Mouse (Mus musculus): ENCODE results near the gene Polr2a. TPM values are rescaled to one million over a fixed set of nuclear protein-coding genes. Genes with fewer than 3 reads are reported as not detected.

Gene Polr2a
- total and polyA plus RNA-seq, 2 experiments from 2014 or later: 6.6 to 13.4 TPM

GRCm38 (mm10) chr11:69795168-69795982 lies 36.9 kb upstream of the Polr2a start, which contains the start of gene Chrnb1:
Chrnb1 (minus strand) TSS chr11:69795943.
- H3K9me3 ChIP-seq (replicated peaks; ENCODE audit: control insufficient read depth, low read length): no peaks in the 10 kb centered on the region
- ATAC-seq (ENCODE audit: insufficient read depth, low read depth) (peak; percentile 97), DNase-seq (ENCODE audit: low spot score) (peak; percentile 98)
- no peak for TF ChIP-seq CTCF (IDR thresholded peaks at IDR 0.05; ENCODE audit: low read depth)
- TF ChIP-seq EP300 (IDR thresholded peaks at IDR 0.05; ENCODE audit: low read depth): no peak
- H3K9ac ChIP-seq (replicated peaks; ENCODE audit: low read depth, low read length): peak within 1 kb of the TSS; percentile 47
- WGBS: 2% methylated on average over 52 of the region's 52 CpGs
- H3K4me3 ChIP-seq (ENCODE audit: low read depth, low read length): peak within 1 kb of the TSS; percentile 54
- 0 out of 2 replicates have a peak within 1 kb of the TSS, but pooled peaks have one; percentile 3 for H3K27ac ChIP-seq (ENCODE audit: low read depth)
- peak within 1 kb of the TSS; percentile 85 for H3K4me2 ChIP-seq (ENCODE audit: low read depth, low read length)
- H3K4me1 ChIP-seq (ENCODE audit: control insufficient read depth, insufficient read depth): peaks cover 12% of the 10 kb centered on the region; the same call in 1 of the 2 replicates
- no peaks in the 10 kb centered on the region for H3K36me3 ChIP-seq (replicated peaks; ENCODE audit: control insufficient read depth, insufficient read depth, low read length)
- 0 out of 2 replicates have a peak, but pooled peaks cover 5% of the 10 kb centered on the region for H3K27me3 ChIP-seq (ENCODE audit: control insufficient read depth, insufficient read depth, low read length)

GRCm38 (mm10) chr11:69793429-69793828 lies 35.0 kb upstream of the Polr2a start:
- Histone ChIP-seq H3K9ac (replicated peaks; ENCODE audit: low read depth, low read length) (no peak overlapping the region), H3K4me1 (ENCODE audit: control insufficient read depth, insufficient read depth) (no peaks in the 10 kb centered on the region; the same call in 1 of the 2 replicates), H3K36me3 (replicated peaks; ENCODE audit: control insufficient read depth, insufficient read depth, low read length) (no peaks in the 10 kb centered on the region), H3K27ac (ENCODE audit: low read depth) (no peak overlapping the region), H3K4me3 (ENCODE audit: low read depth, low read length) (no peak overlapping the region), H3K9me3 (replicated peaks; ENCODE audit: control insufficient read depth, low read length) (no peaks in the 10 kb centered on the region), H3K4me2 (ENCODE audit: low read depth, low read length) (no peak overlapping the region), H3K27me3 (ENCODE audit: control insufficient read depth, insufficient read depth, low read length) (0 out of 2 replicates have a peak, but pooled peaks cover 5% of the 10 kb centered on the region)
- ATAC-seq (ENCODE audit: insufficient read depth, low read depth) (no peak), DNase-seq (ENCODE audit: low spot score) (no peak)
- 65% methylated on average over 5 of the region's 5 CpGs for WGBS
- no peak for TF ChIP-seq EP300 (IDR thresholded peaks at IDR 0.05; ENCODE audit: low read depth)
- TF ChIP-seq CTCF (IDR thresholded peaks at IDR 0.05; ENCODE audit: low read depth): no peak

DNA sequence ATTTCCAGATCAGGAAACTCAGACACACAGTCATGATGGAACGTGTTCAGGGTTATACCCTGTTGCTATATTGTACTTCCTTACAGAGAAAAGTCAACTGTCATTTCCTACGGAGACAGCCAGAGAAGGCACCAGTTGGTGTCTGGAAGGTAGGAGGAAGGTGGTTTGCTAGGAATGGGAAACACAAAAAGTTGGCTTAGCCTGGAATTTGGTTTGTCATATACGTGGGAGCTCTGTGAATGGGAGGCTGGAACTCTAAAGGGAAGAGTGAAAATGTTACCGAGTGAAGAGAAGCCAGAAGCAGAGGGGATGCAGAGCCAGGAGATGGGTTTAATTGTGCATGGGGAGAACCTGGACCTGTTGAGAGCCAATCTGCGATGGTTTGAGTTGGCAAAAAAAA lies 33.0 kb upstream of the Polr2a start:
- TF ChIP-seq CTCF (IDR thresholded peaks at IDR 0.05; ENCODE audit: low read depth) (no peak), EP300 (IDR thresholded peaks at IDR 0.05; ENCODE audit: low read depth) (no peak)
- H3K9ac ChIP-seq (replicated peaks; ENCODE audit: low read depth, low read length): no peak overlapping the region
- no peaks in the 10 kb centered on the region; the same call in 1 of the 2 replicates for H3K4me1 ChIP-seq (ENCODE audit: control insufficient read depth, insufficient read depth)
- no peak for DNase-seq (ENCODE audit: low spot score)
- no peak overlapping the region for H3K27ac ChIP-seq (ENCODE audit: low read depth)
- WGBS: 57% methylated on average over 5 of the region's 5 CpGs
- H3K36me3 ChIP-seq (replicated peaks; ENCODE audit: control insufficient read depth, insufficient read depth, low read length): no peaks in the 10 kb centered on the region
- no peak overlapping the region for H3K4me2 ChIP-seq (ENCODE audit: low read depth, low read length)
- no peaks in the 10 kb centered on the region for H3K27me3 ChIP-seq (ENCODE audit: control insufficient read depth, insufficient read depth, low read length)
- no peaks in the 10 kb centered on the region for H3K9me3 ChIP-seq (replicated peaks; ENCODE audit: control insufficient read depth, low read length)
- H3K4me3 ChIP-seq (ENCODE audit: low read depth, low read length): no peak overlapping the region
- no peak for ATAC-seq (ENCODE audit: insufficient read depth, low read depth)

DNA sequence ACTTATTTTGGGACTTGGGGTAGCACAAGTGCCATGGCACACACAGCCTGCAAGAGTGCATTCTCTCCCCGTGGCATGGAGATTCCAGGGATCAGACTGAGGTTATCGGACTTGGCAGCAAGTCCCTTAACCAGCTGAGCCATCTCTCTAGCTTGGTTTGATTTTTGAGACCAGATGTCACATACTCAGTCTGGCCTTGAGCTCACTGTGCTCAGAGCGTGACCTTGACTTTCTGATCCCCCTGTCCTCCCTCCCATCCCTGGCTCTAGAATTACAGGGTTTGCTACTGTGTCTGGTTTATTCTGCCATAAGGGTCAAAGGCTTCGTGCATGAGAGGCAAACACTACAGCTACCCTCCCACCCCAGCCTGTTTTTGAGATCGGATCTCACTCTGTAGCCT lies 31.0 kb upstream of the Polr2a start:
- Histone ChIP-seq H3K27ac (ENCODE audit: low read depth) (no peak overlapping the region), H3K9me3 (replicated peaks; ENCODE audit: control insufficient read depth, low read length) (no peaks in the 10 kb centered on the region), H3K4me2 (ENCODE audit: low read depth, low read length) (no peak overlapping the region), H3K36me3 (replicated peaks; ENCODE audit: control insufficient read depth, insufficient read depth, low read length) (no peaks in the 10 kb centered on the region), H3K4me3 (ENCODE audit: low read depth, low read length) (no peak overlapping the region), H3K4me1 (ENCODE audit: control insufficient read depth, insufficient read depth) (peaks cover 6% of the 10 kb centered on the region; the same call in 1 of the 2 replicates), H3K9ac (replicated peaks; ENCODE audit: low read depth, low read length) (no peak overlapping the region), H3K27me3 (ENCODE audit: control insufficient read depth, insufficient read depth, low read length) (no peaks in the 10 kb centered on the region)
- ATAC-seq (ENCODE audit: insufficient read depth, low read depth): 0 out of 2 replicates have a peak, but pooled peaks have one; percentile 25
- DNase-seq (ENCODE audit: low spot score): no peak
- TF ChIP-seq CTCF (IDR thresholded peaks at IDR 0.05; ENCODE audit: low read depth) (no peak), EP300 (IDR thresholded peaks at IDR 0.05; ENCODE audit: low read depth) (no peak)
- 48% methylated on average over 5 of the region's 5 CpGs for WGBS

DNA sequence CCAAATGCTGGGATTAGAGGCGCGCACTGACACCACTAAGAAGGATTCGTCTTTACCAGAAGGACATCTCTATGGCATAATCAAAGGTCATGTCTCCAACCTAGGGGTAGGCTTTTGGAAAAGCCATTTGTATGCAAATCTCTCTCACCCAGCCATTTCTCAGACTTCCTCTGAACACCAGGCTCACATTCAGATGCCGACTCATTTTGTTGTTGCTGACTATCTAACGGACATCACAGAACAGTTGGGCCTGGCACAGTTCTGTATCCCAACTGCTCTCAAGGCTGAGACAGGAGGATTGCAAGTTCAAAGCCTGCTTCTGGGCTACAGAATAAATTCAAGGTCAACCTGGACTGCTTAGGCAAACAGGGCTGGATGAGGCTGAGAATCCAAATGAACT lies 28.9 kb upstream of the Polr2a start:
- ATAC-seq (ENCODE audit: insufficient read depth, low read depth) (no peak), DNase-seq (ENCODE audit: low spot score) (no peak)
- WGBS: 86% methylated on average over 5 of the region's 5 CpGs
- no peak overlapping the region for H3K9ac ChIP-seq (replicated peaks; ENCODE audit: low read depth, low read length)
- H3K27ac ChIP-seq (ENCODE audit: low read depth): no peak overlapping the region
- H3K4me3 ChIP-seq (ENCODE audit: low read depth, low read length): no peak overlapping the region
- no peak overlapping the region for H3K4me2 ChIP-seq (ENCODE audit: low read depth, low read length)
- no peaks in the 10 kb centered on the region for H3K9me3 ChIP-seq (replicated peaks; ENCODE audit: control insufficient read depth, low read length)
- no peaks in the 10 kb centered on the region for H3K36me3 ChIP-seq (replicated peaks; ENCODE audit: control insufficient read depth, insufficient read depth, low read length)
- no peaks in the 10 kb centered on the region for H3K27me3 ChIP-seq (ENCODE audit: control insufficient read depth, insufficient read depth, low read length)
- TF ChIP-seq CTCF (IDR thresholded peaks at IDR 0.05; ENCODE audit: low read depth) (no peak), EP300 (IDR thresholded peaks at IDR 0.05; ENCODE audit: low read depth) (no peak)
- H3K4me1 ChIP-seq (ENCODE audit: control insufficient read depth, insufficient read depth): peaks cover 6% of the 10 kb centered on the region; the same call in 1 of the 2 replicates
